Mouse (Mus musculus) liver, embryonic 14.5 days (tissue): ENCODE results near the gene Syt10.

Experiments
- CTCF ChIP-seq: IDR thresholded peaks from 2 replicates; pipeline ENCODE4 v1.5.1; 2016; ENCODE audit warnings: antibody characterized with exemption, low read depth, control low read depth
- EP300 ChIP-seq: IDR thresholded peaks from 2 replicates; pipeline ENCODE4 v1.6.1; 2016; ENCODE audit warnings: antibody characterized with exemption, low read depth

DNA sequence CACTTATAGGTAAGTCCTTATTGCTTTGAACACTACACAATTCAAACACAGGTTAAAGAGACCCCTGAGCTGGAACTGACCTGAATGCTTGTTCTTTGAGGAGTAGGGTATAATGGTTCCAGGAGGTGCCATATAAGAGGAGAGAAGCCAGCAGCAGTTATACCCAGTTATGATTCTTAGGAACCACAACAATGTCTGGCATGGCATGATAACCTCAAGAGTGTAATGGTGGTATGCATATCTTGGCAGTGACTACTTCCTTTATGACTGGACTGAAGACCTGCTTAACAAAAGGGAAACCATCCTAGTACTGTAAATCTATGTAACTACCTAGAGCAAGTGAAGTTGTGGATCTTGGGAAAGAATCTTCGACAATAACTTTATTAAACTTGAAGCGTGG lies 42.1 kb upstream of the Syt10 start:
- TF ChIP-seq CTCF (no peak), EP300 (no peak)
